Mouse (Mus musculus) limb, embryonic 14.5 days (tissue): ENCODE results near the gene 1110032A03Rik. TPM values are rescaled to one million over a fixed set of nuclear protein-coding genes. Genes with fewer than 3 reads are reported as not detected.

Source experiments
- ATAC-seq: fragments of 200-750 bp; cut with Nextera tagmentation; 2 replicates; pipeline ENCODE4 v1.8.0; 2017; ENCODE audit warnings: low read depth, moderate number of reproducible peaks, moderate TSS enrichment; ENCODE audit not compliant: low FRiP score
- DNase-seq: peaks from one replicate; pipeline ENCODE4 v3.0.0-alpha.2; 2015; ENCODE audit warnings: low spot score
- H3K27ac ChIP-seq: fragments of 300-500 bp; sonication (generic); replicated peaks from 2 replicates; pipeline ENCODE4 v1.5.1; 2014; ENCODE audit warnings: low read depth, mild to moderate bottlenecking, low read length, moderate library complexity, mixed read lengths
- H3K27me3 ChIP-seq: fragments of 300-500 bp; sonication (generic); 2 replicates; pipeline ENCODE4 v1.6.1; 2014; ENCODE audit warnings: low read length, mixed read lengths; ENCODE audit not compliant: control insufficient read depth, insufficient read depth
- H3K36me3 ChIP-seq: fragments of 300-500 bp; sonication (generic); 2 replicates; pipeline ENCODE4 v1.6.1; 2014; ENCODE audit warnings: mild to moderate bottlenecking, low read length, moderate library complexity, mixed read lengths; ENCODE audit not compliant: control insufficient read depth, insufficient read depth
- H3K4me1 ChIP-seq: fragments of 300-500 bp; sonication (generic); 2 replicates; pipeline ENCODE4 v1.6.1; 2014; ENCODE audit warnings: antibody characterized with exemption, low read length, mixed read lengths; ENCODE audit not compliant: control insufficient read depth, insufficient read depth
- H3K4me2 ChIP-seq: fragments of 300-500 bp; sonication (generic); replicated peaks from 2 replicates; pipeline ENCODE4 v1.6.1; 2014; ENCODE audit warnings: low read depth, mild to moderate bottlenecking, low read length, moderate library complexity; ENCODE audit not compliant: severe bottlenecking
- H3K4me3 ChIP-seq: fragments of 300-500 bp; sonication (generic); replicated peaks from 2 replicates; pipeline ENCODE4 v1.5.1; 2014; ENCODE audit warnings: low read length
- H3K9ac ChIP-seq: fragments of 300-500 bp; sonication (generic); 2 replicates; pipeline ENCODE4 v1.6.1; 2014; ENCODE audit warnings: mild to moderate bottlenecking, low read depth, low read length, moderate library complexity; ENCODE audit not compliant: severe bottlenecking
- H3K9me3 ChIP-seq: fragments of 300-500 bp; sonication (generic); 2 replicates; pipeline ENCODE4 v1.6.1; 2016; ENCODE audit warnings: low read length; ENCODE audit not compliant: control insufficient read depth
- POLR2A ChIP-seq: fragments of 200-500 bp; IDR thresholded peaks from 2 replicates; pipeline ENCODE4 v1.8.0; 2012; ENCODE audit warnings: inconsistent platforms, mild to moderate bottlenecking, moderate library complexity, borderline replicate concordance; ENCODE audit not compliant: insufficient read depth, insufficient read length; ENCODE audit errors: extremely low read depth
- WGBS: fragments of 180-500 bp; shearing (Covaris S2); extraction: QIAGEN DNeasy Blood & Tissue Kit; methylation state at CpG from one replicate; pipeline ENCODE4 v1.1.7; 2014; 5-methylcytosine and 5-hydroxymethylcytosine counted together
- polyA plus RNA-seq, 2 experiments: library from polyadenylated mRNA; depleted of rRNA in 1 of 2; stranded (reverse) in 1 of 2; unstranded in 1 of 2; fragments of >200 nt; fragmentation: Nextera tagmentation in 1 of 2; extraction: Ambion mirVana in 1 of 2; gene quantifications; 2 replicates each; pipeline versions ENCODE4 v1.2.1 to v1.2.3; 2012 to 2014

1110032A03Rik gene
- polyA plus RNA-seq, 2 experiments, result 25.5 to 27.1 TPM

DNA sequence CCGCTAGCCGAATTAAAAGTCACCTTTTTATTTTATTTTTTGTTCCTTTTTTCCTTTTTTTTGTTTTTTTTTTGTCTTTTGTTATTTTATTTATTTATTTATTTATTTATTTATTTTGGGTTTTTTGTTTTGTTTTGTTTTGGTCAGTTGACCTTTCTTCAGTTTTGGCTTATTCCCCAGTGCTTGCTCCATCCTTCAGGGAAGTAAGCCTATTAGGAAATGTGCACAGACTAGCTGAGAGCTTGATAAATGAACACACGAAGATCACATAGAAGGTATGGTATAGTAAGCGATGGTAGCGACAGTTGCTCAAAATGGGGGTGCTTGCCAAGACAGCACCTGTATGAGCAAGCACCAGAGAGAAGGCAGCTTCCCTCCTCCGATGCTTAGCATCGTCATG, 22.3 kb upstream of the 1110032A03Rik start:
- Histone ChIP-seq H3K4me3 (no peak overlapping the region), H3K27me3 (no peaks in the 10 kb centered on the region), H3K9me3 (no peaks in the 10 kb centered on the region), H3K27ac (no peak overlapping the region), H3K9ac (no peak overlapping the region), H3K4me1 (no peaks in the 10 kb centered on the region), H3K4me2 (no peak overlapping the region), H3K36me3 (peaks cover 52% of the 10 kb centered on the region)
- DNase-seq (no peak), ATAC-seq (no peak)
- WGBS, result 96% methylated on average over 7 of the region's 7 CpGs
- TF ChIP-seq POLR2A, result no peak

DNA sequence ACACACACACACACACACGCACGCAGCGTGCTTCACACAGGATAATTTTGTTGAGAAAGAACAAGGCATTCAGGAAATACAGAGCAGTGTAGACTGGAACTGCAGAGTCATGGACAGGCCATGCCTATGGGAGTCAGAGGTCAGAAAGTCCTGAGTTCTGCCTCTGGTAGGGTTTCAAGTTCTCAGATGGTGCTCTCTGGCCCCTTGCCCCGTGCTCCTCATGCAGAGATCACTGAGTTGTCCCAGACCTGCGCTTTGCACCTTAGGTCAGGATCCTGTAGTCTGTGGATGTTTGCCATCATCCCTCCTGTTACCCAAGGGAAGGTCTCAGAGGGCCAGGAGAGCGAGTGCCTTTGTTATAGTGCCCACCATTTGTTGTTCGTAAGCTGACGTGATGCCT, 21.5 kb upstream of the 1110032A03Rik start:
- peaks cover 53% of the 10 kb centered on the region for H3K36me3 ChIP-seq
- H3K27me3 ChIP-seq, result no peaks in the 10 kb centered on the region
- H3K4me2 ChIP-seq, result no peak overlapping the region
- no peaks in the 10 kb centered on the region for H3K9me3 ChIP-seq
- TF ChIP-seq POLR2A, result no peak
- WGBS, result 82% methylated on average over 8 of the region's 8 CpGs
- H3K9ac ChIP-seq, result no peak overlapping the region
- no peak overlapping the region for H3K27ac ChIP-seq
- no peak for ATAC-seq
- DNase-seq, result no peak
- no peaks in the 10 kb centered on the region for H3K4me1 ChIP-seq
- H3K4me3 ChIP-seq, result no peak overlapping the region

DNA sequence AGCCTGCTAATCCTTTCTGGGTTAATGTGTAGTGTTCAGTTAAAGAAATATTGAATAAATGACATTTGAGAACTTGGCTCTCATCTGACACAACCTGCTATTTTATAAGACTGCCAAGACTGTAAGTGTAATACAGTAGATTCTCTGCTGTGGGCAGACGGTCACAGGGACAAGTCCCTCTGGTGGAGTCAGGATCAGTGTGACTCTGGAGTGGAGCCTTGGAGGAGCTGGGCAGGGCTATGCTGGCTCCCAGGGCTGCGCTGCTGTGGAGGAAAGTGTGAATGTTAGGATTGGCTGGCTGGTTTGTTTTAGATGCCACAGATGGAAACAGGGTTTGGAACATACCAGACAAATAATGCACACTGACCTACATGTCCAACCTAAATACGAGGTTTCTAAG, 19.9 kb upstream of the 1110032A03Rik start:
- no peaks in the 10 kb centered on the region for H3K9me3 ChIP-seq
- H3K36me3 ChIP-seq, result peaks cover 46% of the 10 kb centered on the region
- no peak overlapping the region for H3K9ac ChIP-seq
- H3K27me3 ChIP-seq, result no peaks in the 10 kb centered on the region
- no peak overlapping the region for H3K27ac ChIP-seq
- WGBS, result 80% methylated on average over 3 of the region's 3 CpGs
- TF ChIP-seq POLR2A, result no peak
- no peak overlapping the region for H3K4me3 ChIP-seq
- H3K4me1 ChIP-seq, result no peaks in the 10 kb centered on the region
- DNase-seq, result no peak
- no peak overlapping the region for H3K4me2 ChIP-seq
- ATAC-seq, result no peak

DNA sequence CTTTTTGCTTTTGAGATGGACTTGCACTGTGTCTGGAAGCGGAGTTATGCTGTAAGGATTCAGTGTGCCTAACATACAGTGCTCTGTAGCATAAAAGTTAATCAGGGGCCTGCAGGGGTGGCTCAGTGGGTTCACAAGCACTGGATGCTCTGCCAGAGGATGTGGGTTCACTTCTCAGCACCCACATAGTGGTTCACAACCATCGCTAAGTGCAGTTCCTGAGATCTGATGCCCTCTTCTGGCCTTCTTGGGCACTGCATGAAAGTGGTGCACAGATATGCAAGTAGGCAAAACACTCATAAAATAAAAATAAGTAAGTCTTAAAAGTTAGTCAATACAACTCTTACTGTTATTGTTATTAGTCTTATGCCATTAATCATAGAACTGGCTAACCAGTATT, 6.8 kb upstream of the 1110032A03Rik start:
- H3K27ac ChIP-seq, result no peak overlapping the region
- no peak overlapping the region for H3K4me2 ChIP-seq
- H3K4me1 ChIP-seq, result no peaks in the 10 kb centered on the region
- H3K9ac ChIP-seq, result no peak overlapping the region
- DNase-seq (no peak), ATAC-seq (no peak)
- H3K27me3 ChIP-seq, result no peaks in the 10 kb centered on the region
- peaks cover 85% of the 10 kb centered on the region for H3K36me3 ChIP-seq
- no peaks in the 10 kb centered on the region for H3K9me3 ChIP-seq
- TF ChIP-seq POLR2A, result no peak
- 68% methylated on average over 2 of the region's 2 CpGs for WGBS
- no peak overlapping the region for H3K4me3 ChIP-seq

DNA sequence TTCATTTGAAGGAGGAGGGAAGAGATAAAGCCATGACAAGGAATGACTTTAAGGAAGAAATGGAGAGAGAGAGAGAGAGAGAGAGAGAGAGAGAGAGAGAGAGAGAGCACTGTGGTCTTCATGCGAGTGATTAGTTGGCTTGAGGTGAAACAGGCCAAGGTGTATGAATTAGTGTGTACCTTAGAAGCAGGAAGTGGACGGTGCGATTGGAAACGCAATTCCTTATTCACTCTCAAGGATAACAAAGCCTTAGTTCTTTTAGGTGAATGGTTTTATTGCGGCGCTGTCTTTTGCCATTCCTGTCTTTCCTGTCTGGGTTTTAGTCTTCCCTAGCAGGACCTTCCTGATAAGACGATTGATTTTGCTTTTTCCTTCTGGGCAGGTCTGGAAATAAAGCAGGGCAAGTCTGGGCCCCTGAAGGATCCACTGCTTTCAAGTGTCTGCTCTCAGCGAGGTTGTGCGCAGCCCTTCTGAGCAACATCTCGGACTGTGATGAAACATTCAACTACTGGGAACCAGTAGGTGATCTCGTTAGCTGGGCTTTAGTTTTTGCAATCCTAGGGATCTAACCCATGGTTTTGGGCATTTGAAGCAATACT, 941 bp upstream of the 1110032A03Rik start:
- no peak overlapping the region for H3K27ac ChIP-seq
- peaks cover 41% of the 10 kb centered on the region for H3K36me3 ChIP-seq
- no peaks in the 10 kb centered on the region for H3K9me3 ChIP-seq
- H3K4me3 ChIP-seq, result peak overlapping the region; percentile 92
- TF ChIP-seq POLR2A, result no peak
- H3K27me3 ChIP-seq, result no peaks in the 10 kb centered on the region
- DNase-seq, result no peak
- peaks cover 7% of the 10 kb centered on the region for H3K4me1 ChIP-seq
- H3K4me2 ChIP-seq, result peak overlapping the region; percentile 74
- WGBS, result 54% methylated on average over 11 of the region's 11 CpGs
- ATAC-seq, result no peak
- peak overlapping the region; percentile 89 for H3K9ac ChIP-seq
